ENCODE assay signal across 8 mouse cellular contexts in genomic region chr15:89591723-89592455, GRCm38 (mm10). TPM values are rescaled to one million over a fixed set of nuclear protein-coding genes. Genes with fewer than 3 reads are reported as not detected.
DNase-seq lines count a peak whose midpoint lies in the region; ATAC-seq lines count a peak whose summit lies in the region.

Gene Rabl2, minus strand, starts transcription at chr15:89591923.

- under 1% methylated on average over 35 of the region's 35 CpGs for whole genome bisulfite sequencing in hindbrain, embryonic 11.5 days

- H3K27me3 ChIP-seq in hindbrain, embryonic 11.5 days (ENCODE audit: control insufficient read depth, insufficient read depth, low read length), result no peaks in the 10 kb centered on the region

- peak within 1 kb of the TSS; percentile 72 for H3K4me2 ChIP-seq in hindbrain, embryonic 11.5 days (replicated peaks; ENCODE audit: low read depth, low read length)

- H3K4me3 ChIP-seq in hindbrain, embryonic 11.5 days (ENCODE audit: low read depth, low read length), result peak within 1 kb of the TSS; percentile 80

- H3K4me1 ChIP-seq in hindbrain, embryonic 11.5 days (replicated peaks; ENCODE audit: control insufficient read depth, insufficient read depth, low read length), result no peaks in the 10 kb centered on the region

- DNase-seq in Muller cell, postnatal 12 days (ENCODE audit: inconsistent ontology term), result peak; percentile 89
- DNase-seq in cerebellum, adult 9-11 months, result peak; percentile 86
- DNase-seq in frontal cortex, adult 2 months (ENCODE audit: extremely low spot score in 1 of 2, low spot score in 1 of 2), result peak; percentile 63 to 87
- DNase-seq in hindbrain, embryonic 11.5 days (ENCODE audit: low spot score), result peak; percentile 95
- peak; percentile 83 to 89 for DNase-seq in layer of hippocampus, postnatal 10 days (ENCODE audit: low spot score in 2 of 2)
- DNase-seq in lung, postnatal 10 days, result peak; percentile 92
- peak; percentile 89 for DNase-seq in ovary, postnatal 36 days (ENCODE audit: low spot score)
- DNase-seq in thymus, postnatal 25 days, result peak; percentile 71

- H3K9ac ChIP-seq in hindbrain, embryonic 11.5 days (ENCODE audit: low read depth, low read length), result peak within 1 kb of the TSS; percentile 79

- ATAC-seq in hindbrain, embryonic 11.5 days (ENCODE audit: low FRiP score), result peak; percentile 96

- H3K27ac ChIP-seq in hindbrain, embryonic 11.5 days (ENCODE audit: low read depth, low read length), result peak within 1 kb of the TSS; percentile 85

- H3K9me3 ChIP-seq in hindbrain, embryonic 11.5 days (ENCODE audit: control insufficient read depth, low read length), result no peaks in the 10 kb centered on the region

- H3K36me3 ChIP-seq in hindbrain, embryonic 11.5 days (ENCODE audit: control insufficient read depth, insufficient read depth, low read length), result no peaks in the 10 kb centered on the region; the same call in 1 of the 2 replicates

RNA-seq across cellular contexts. Expression of gene Rabl2, which starts in this region (rescaled TPM):
- polyA plus RNA-seq in frontal cortex, adult 2 months (2012; rRNA removed), result 74.5 and 82.6 TPM in 2 replicates
- polyA plus RNA-seq in hindbrain, embryonic 11.5 days (2014; fragmentation: Nextera tagmentation; extraction: Ambion mirVana), result 85.3 and 91.0 TPM in 2 replicates
- total RNA-seq in layer of hippocampus, postnatal 10 days (2021), result 10 to 100 TPM; 31.4 to 36.3 TPM

Comparison
In these comparisons a context has a peak if more than half of its experiments do, and no peak if none do; other contexts are left out.
1. Peak in every context shown above with its lines: DNase-seq, ATAC-seq, H3K4me3 ChIP-seq and H3K27ac ChIP-seq.